Mouse (Mus musculus) liver (tissue): Measurements from ENCODE around the gene Gm49354.
A peak's percentile ranks its signal among the peaks of the same experiment; 100 is the strongest.
"Not testable (repeated sequence)": the region's sequence is repeated elsewhere in the genome, so short reads cannot be mapped to it uniquely, and the experiment has no call there.

Source experiments
- DNase-seq: peaks from one replicate; pipeline ENCODE4 v3.0.0-alpha.2; 2020; ENCODE audit warnings: mixed read lengths

Gm49354 gene

GRCm38 (mm10) chr13:59766786-59767515, 15.1 kb downstream of the Gm49354 start:
- peak; percentile 52 for DNase-seq

- DNase-seq, result peak; percentile 63
Measured at GRCm38 (mm10) chr13:59762791-59763190, 19.3 kb downstream of the Gm49354 start.

GRCm38 (mm10) chr13:59756906-59757305, 25.1 kb downstream of the Gm49354 start:
- DNase-seq, result no peak

GRCm38 (mm10) chr13:59750310-59750709, 31.7 kb downstream of the Gm49354 start:
- no peak for DNase-seq

- no peak for DNase-seq
Measured at GRCm38 (mm10) chr13:59746711-59747110, 35.3 kb downstream of the Gm49354 start, which contains the start of gene 1700014D04Rik. 1700014D04Rik (minus strand) TSS chr13:59746752.

GRCm38 (mm10) chr13:59746164-59746563, 35.9 kb downstream of the Gm49354 start:
- DNase-seq, result no peak

- no peak for DNase-seq
Measured at GRCm38 (mm10) chr13:59745462-59745861, 36.6 kb downstream of the Gm49354 start.

- DNase-seq, result peak; percentile 55
Measured at GRCm38 (mm10) chr13:59741697-59742096, 40.3 kb downstream of the Gm49354 start.

- no peak for DNase-seq
Measured at GRCm38 (mm10) chr13:59741096-59741495, 40.9 kb downstream of the Gm49354 start.

- peak; percentile 77 for DNase-seq
Measured at GRCm38 (mm10) chr13:59739397-59739796, 42.6 kb downstream of the Gm49354 start.

- peak; percentile 82 for DNase-seq
Measured at GRCm38 (mm10) chr13:59738455-59738854, 43.6 kb downstream of the Gm49354 start.

- DNase-seq, result peak; percentile 79
Measured at GRCm38 (mm10) chr13:59735190-59735589, 46.9 kb downstream of the Gm49354 start.

- DNase-seq, result peak; percentile 68
Measured at GRCm38 (mm10) chr13:59734347-59734746, 47.7 kb downstream of the Gm49354 start.

GRCm38 (mm10) chr13:59733936-59734335, 48.1 kb downstream of the Gm49354 start:
- no peak for DNase-seq

- DNase-seq, result peak; percentile 40
Measured at GRCm38 (mm10) chr13:59731652-59732051, 50.4 kb downstream of the Gm49354 start, which contains the start of gene Spata31d1d. Spata31d1d (minus strand) TSS chr13:59731752.

- DNase-seq, result peak; percentile 87
Measured at GRCm38 (mm10) chr13:59728378-59729093, 53.5 kb downstream of the Gm49354 start.

GRCm38 (mm10) chr13:59726139-59726867, 55.7 kb downstream of the Gm49354 start:
- DNase-seq, result no peak

- DNase-seq, result peak; percentile 42
Measured at GRCm38 (mm10) chr13:59722089-59722488, 60.0 kb downstream of the Gm49354 start.

GRCm38 (mm10) chr13:59719475-59719874, 62.6 kb downstream of the Gm49354 start:
- peak; percentile 25 for DNase-seq

GRCm38 (mm10) chr13:59718857-59719440, 63.1 kb downstream of the Gm49354 start:
- DNase-seq, result peak; percentile 23

- no peak for DNase-seq
Measured at GRCm38 (mm10) chr13:59713710-59714109, 68.3 kb downstream of the Gm49354 start.

GRCm38 (mm10) chr13:59711984-59712383, 70.1 kb downstream of the Gm49354 start, which contains the start of gene Spata31d1b:
Spata31d1b (plus strand) TSS chr13:59712284.
- not testable (repeated sequence) for DNase-seq

- no peak for DNase-seq
Measured at GRCm38 (mm10) chr13:59710230-59710629, 71.8 kb downstream of the Gm49354 start, which contains the start of gene Spata31d1a. Spata31d1a (minus strand) TSS chr13:59710330.
